Mouse (Mus musculus) CH12.LX (cell line): ENCODE data around the gene Cxcl1.

ENCODE experiments used
- BHLHE40 ChIP-seq: IDR thresholded peaks from 2 replicates; pipeline ENCODE4 v1.6.1; 2011; ENCODE audit warnings: mild to moderate bottlenecking, low read depth, low read length, improper control_type of control experiment
- CHD2 ChIP-seq: IDR thresholded peaks from 2 replicates; pipeline ENCODE4 v1.6.1; 2011; ENCODE audit warnings: low read length, improper control_type of control experiment
- CTCF ChIP-seq, 2 experiments: IDR thresholded peaks in 1 of 2; conservative IDR thresholded peaks in 1 of 2; 2 replicates each; pipeline ENCODE4 v1.5.1; 2011 to 2012; ENCODE audit warnings: low read depth in 2 of 2, low read length in 2 of 2, improper control_type of control experiment in 1 of 2, inconsistent platforms in 1 of 2, mild to moderate bottlenecking in 1 of 2, moderate library complexity in 1 of 2
- E2F4 ChIP-seq: IDR thresholded peaks from 2 replicates; pipeline ENCODE4 v1.6.1; 2011; ENCODE audit warnings: low read depth, low read length, improper control_type of control experiment; ENCODE audit not compliant: insufficient replicate concordance
- ETS1 ChIP-seq: conservative IDR thresholded peaks from 2 replicates; pipeline ENCODE4 v1.6.1; 2012; ENCODE audit warnings: low read depth, mild to moderate bottlenecking, inconsistent platforms, low read length, improper control_type of control experiment, moderate library complexity
- MAFK ChIP-seq: IDR thresholded peaks from 2 replicates; pipeline ENCODE4 v1.6.1; 2011; ENCODE audit warnings: low read length, improper control_type of control experiment; ENCODE audit not compliant: insufficient replicate concordance
- MXI1 ChIP-seq: IDR thresholded peaks from 2 replicates; pipeline ENCODE4 v1.6.1; 2011; ENCODE audit warnings: mild to moderate bottlenecking, low read depth, low read length, improper control_type of control experiment
- MYC ChIP-seq: IDR thresholded peaks from 2 replicates; pipeline ENCODE4 v1.6.1; 2011; ENCODE audit warnings: low read depth, mild to moderate bottlenecking, improper control_type of control experiment, low read length
- POLR2A ChIP-seq: IDR thresholded peaks from 2 replicates; pipeline ENCODE4 v1.6.1; 2011; ENCODE audit warnings: low read depth, mild to moderate bottlenecking, improper control_type of control experiment, low read length
- RAD21 ChIP-seq: IDR thresholded peaks from 2 replicates; pipeline ENCODE4 v1.6.1; 2011; ENCODE audit warnings: low read depth, mild to moderate bottlenecking, low read length, improper control_type of control experiment, moderate library complexity
- ZC3H11A ChIP-seq: IDR thresholded peaks from 2 replicates; pipeline ENCODE4 v1.6.1; 2012; ENCODE audit warnings: low read depth, mild to moderate bottlenecking, inconsistent platforms, low read length, improper control_type of control experiment
- ZMIZ1 ChIP-seq: IDR thresholded peaks from 2 replicates; pipeline ENCODE4 v1.6.1; 2012; ENCODE audit warnings: low read depth, mild to moderate bottlenecking, inconsistent platforms, low read length, improper control_type of control experiment

- no peak for TF ChIP-seq ETS1
- no peak for TF ChIP-seq POLR2A
- no peak for TF ChIP-seq BHLHE40
- TF ChIP-seq CTCF (conservative IDR thresholded peaks at IDR 0.05 in 1 of 2, IDR thresholded peaks at IDR 0.05 in 1 of 2; ENCODE audit: low read depth in 2 of 2, low read length in 2 of 2), result no peak
- no peak for TF ChIP-seq MAFK
- TF ChIP-seq MYC, result no peak
- TF ChIP-seq E2F4, result no peak
- no peak for TF ChIP-seq ZC3H11A
- TF ChIP-seq ZMIZ1, result no peak
- TF ChIP-seq RAD21, result no peak
- TF ChIP-seq MXI1, result no peak
- TF ChIP-seq CHD2, result no peak
Observed at GRCm38 (mm10) chr5:90936706-90937105, 45.7 kb downstream of the Cxcl1 start.
